Comparison of ENCODE assay signal across 8 mouse cellular contexts in the genomic region with DNA sequence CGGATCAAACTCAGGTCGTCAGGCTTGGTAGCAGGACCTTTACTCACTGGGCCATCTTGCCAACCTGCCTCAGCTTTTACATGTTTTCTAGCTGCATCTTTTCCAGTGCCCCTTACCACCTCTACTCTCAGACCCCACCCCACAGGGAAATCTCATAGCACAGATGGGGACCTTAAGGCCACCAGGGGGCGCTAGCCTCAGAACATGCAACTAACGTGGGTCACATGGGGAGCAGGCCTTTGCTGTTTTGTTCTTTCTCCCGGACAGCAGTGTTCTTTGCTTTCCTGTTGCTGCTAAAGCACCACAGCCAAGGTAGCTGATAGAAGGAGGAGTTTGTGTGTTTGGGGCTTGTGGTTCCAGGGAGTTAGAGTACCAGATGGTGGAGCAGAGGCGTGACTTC. TPM values are rescaled to one million over a fixed set of nuclear protein-coding genes. Genes with fewer than 3 reads are reported as not detected.
A peak's percentile ranks its signal among the peaks of the same experiment; 100 is the strongest.
DNase-seq lines count a peak whose midpoint lies in the region; ATAC-seq and TF ChIP-seq lines count a peak whose summit lies in the region.

No protein-coding gene starts in this region.

- no peaks in the 10 kb centered on the region for H3K36me3 ChIP-seq in ES-Bruce4 (ENCODE audit: control insufficient read depth, insufficient read depth, low read length, poor library complexity, severe bottlenecking)
- no peaks in the 10 kb centered on the region for H3K36me3 ChIP-seq in embryonic facial prominence, embryonic 11.5 days (replicated peaks; ENCODE audit: control insufficient read depth, insufficient read depth, low read depth, low read length)
- H3K36me3 ChIP-seq in liver, adult 2 months (ENCODE audit: control insufficient read depth, insufficient read depth, low read length), result peaks cover 42% of the 10 kb centered on the region

- no peaks in the 10 kb centered on the region for H3K9me3 ChIP-seq in ES-Bruce4 (replicated peaks; ENCODE audit: control insufficient read depth, insufficient read depth, low read length, poor library complexity, severe bottlenecking)
- no peaks in the 10 kb centered on the region for H3K9me3 ChIP-seq in embryonic facial prominence, embryonic 11.5 days (replicated peaks; ENCODE audit: control insufficient read depth, low read length)

- no peaks in the 10 kb centered on the region for H3K27me3 ChIP-seq in ES-Bruce4 (ENCODE audit: control insufficient read depth, insufficient read depth, low read length, poor library complexity, severe bottlenecking)
- no peaks in the 10 kb centered on the region for H3K27me3 ChIP-seq in embryonic facial prominence, embryonic 11.5 days (ENCODE audit: control insufficient read depth, insufficient read depth, low read length)
- H3K27me3 ChIP-seq in liver, adult 2 months (ENCODE audit: control insufficient read depth, insufficient read depth, low read length), result no peaks in the 10 kb centered on the region

- no peak for TF ChIP-seq POLR2A in ES-Bruce4 (IDR thresholded peaks at IDR 0.05; ENCODE audit: insufficient read depth, low read length)
- TF ChIP-seq POLR2A in liver, adult 2 months (IDR thresholded peaks at IDR 0.05; ENCODE audit: extremely low read depth, insufficient read depth, low read length), result no peak

- peak in 1 of 2 experiments; percentile 32 for DNase-seq in layer of hippocampus, adult 2 months (ENCODE audit: low spot score in 2 of 2)
- no peak for DNase-seq in layer of hippocampus, adult 9-10 months (ENCODE audit: low spot score)
- DNase-seq in adrenal gland, postnatal 14 days, result peak; percentile 86
- DNase-seq in embryonic facial prominence, embryonic 11.5 days (ENCODE audit: low spot score), result peak; percentile 71
- peak; percentile 41 for DNase-seq in liver, adult 2 months (ENCODE audit: extremely low read depth, low read depth, low spot score)
- peak; percentile 81 for DNase-seq in retina, postnatal 1 day
- DNase-seq in urinary bladder, adult 2 months (ENCODE audit: low spot score), result no peak

- no peak for ATAC-seq in embryonic facial prominence, embryonic 11.5 days (replicated peaks; ENCODE audit: insufficient number of reproducible peaks, low FRiP score, low TSS enrichment, low read depth)

- H3K79me2 ChIP-seq in liver, adult 2 months (ENCODE audit: control insufficient read depth, insufficient read depth, low read length), result no peaks in the 10 kb centered on the region

- WGBS in embryonic facial prominence, embryonic 11.5 days, result 43% methylated on average over 6 of the region's 6 CpGs
- WGBS in liver, adult 2 months, result 64% methylated on average over 6 of the region's 6 CpGs

- no peak overlapping the region for H3K4me2 ChIP-seq in embryonic facial prominence, embryonic 11.5 days (ENCODE audit: low read depth, low read length)

- H3K9ac ChIP-seq in ES-Bruce4 (ENCODE audit: low read depth, poor library complexity, severe bottlenecking), result no peak overlapping the region
- no peak overlapping the region for H3K9ac ChIP-seq in embryonic facial prominence, embryonic 11.5 days (replicated peaks; ENCODE audit: low read length)
- no peak overlapping the region for H3K9ac ChIP-seq in liver, adult 2 months (ENCODE audit: low read depth, low read length)

- TF ChIP-seq CTCF in layer of hippocampus, adult 2 months (conservative IDR thresholded peaks at IDR 0.05), result peak; percentile 75
- TF ChIP-seq CTCF in ES-Bruce4 (IDR thresholded peaks at IDR 0.05; ENCODE audit: low read depth, low read length), result peak; percentile 90
- peak; percentile 87 for TF ChIP-seq CTCF in liver, adult 2 months (IDR thresholded peaks at IDR 0.05; ENCODE audit: low read depth, low read length)

- no peak overlapping the region for H3K27ac ChIP-seq in layer of hippocampus, adult 2 months
- H3K27ac ChIP-seq in ES-Bruce4 (ENCODE audit: insufficient read depth, low read length), result no peak overlapping the region
- H3K27ac ChIP-seq in embryonic facial prominence, embryonic 11.5 days (replicated peaks; ENCODE audit: low read depth, low read length), result no peak overlapping the region
- H3K27ac ChIP-seq in liver, adult 2 months (replicated peaks; ENCODE audit: insufficient read depth, low read depth, low read length), result no peak overlapping the region

- H3K4me1 ChIP-seq in ES-Bruce4 (ENCODE audit: control insufficient read depth, insufficient read depth, low read length), result no peaks in the 10 kb centered on the region
- no peaks in the 10 kb centered on the region for H3K4me1 ChIP-seq in embryonic facial prominence, embryonic 11.5 days (ENCODE audit: control insufficient read depth, insufficient read depth, low read length)
- H3K4me1 ChIP-seq in liver, adult 2 months (ENCODE audit: control insufficient read depth, insufficient read depth, low read length), result peaks cover 12% of the 10 kb centered on the region; the same call in 1 of the 2 replicates

- H3K4me3 ChIP-seq in layer of hippocampus, adult 2 months, result no peak overlapping the region
- H3K4me3 ChIP-seq in ES-Bruce4 (ENCODE audit: low read depth, low read length), result no peak overlapping the region
- H3K4me3 ChIP-seq in embryonic facial prominence, embryonic 11.5 days (ENCODE audit: low read depth, low read length), result no peak overlapping the region
- no peak overlapping the region for H3K4me3 ChIP-seq in liver, adult 2 months (ENCODE audit: insufficient read depth, low read depth, low read length)

- TF ChIP-seq EP300 in ES-Bruce4 (IDR thresholded peaks at IDR 0.05; ENCODE audit: insufficient read depth, low read depth, low read length), result no peak

RNA-seq across cellular contexts. Expression of a gene that starts 23.3 kb away (rescaled TPM):
- total RNA-seq in layer of hippocampus, adult 2 months (2021), result 1 to 10 TPM; 4.3 to 5.0 TPM
- polyA plus RNA-seq in ES-Bruce4 (2011; ENCODE audit: insufficient read depth, insufficient read length, low read depth, missing spikeins), result 12.7 and 13.7 TPM in 2 replicates
- 25.5 and 26.7 TPM in 2 replicates for total RNA-seq in adrenal gland, postnatal 14 days (2021)
- 1.0 and 1.3 TPM in 2 replicates for polyA plus RNA-seq in embryonic facial prominence, embryonic 11.5 days (2014; fragmentation: Nextera tagmentation; extraction: Ambion mirVana)
- 7.8 and 8.0 TPM in 2 replicates for total RNA-seq in liver, adult 2 months (2014; rRNA removed)
- 1.8 and 2.6 TPM in 2 replicates for polyA plus RNA-seq in liver, adult 2 months (2012; rRNA removed)
- 28.0 and 36.2 TPM in 2 replicates for polyA plus RNA-seq in urinary bladder, adult 2 months (2012; rRNA removed)

RNA-seq across cellular contexts. Expression of a gene that starts 23.5 kb away (rescaled TPM):
- 1 to 10 TPM; 3.5 to 3.6 TPM for total RNA-seq in layer of hippocampus, adult 2 months (2021)
- polyA plus RNA-seq in ES-Bruce4 (2011; ENCODE audit: insufficient read depth, insufficient read length, low read depth, missing spikeins), result 18.5 and 22.5 TPM in 2 replicates
- 8.7 and 9.5 TPM in 2 replicates for total RNA-seq in adrenal gland, postnatal 14 days (2021)
- polyA plus RNA-seq in embryonic facial prominence, embryonic 11.5 days (2014; fragmentation: Nextera tagmentation; extraction: Ambion mirVana), result 21.7 and 26.0 TPM in 2 replicates
- total RNA-seq in liver, adult 2 months (2014; rRNA removed), result 1.4 and 4.1 TPM in 2 replicates
- polyA plus RNA-seq in liver, adult 2 months (2012; rRNA removed), result 0.54 and 0.67 TPM in 2 replicates
- 3.6 and 6.0 TPM in 2 replicates for polyA plus RNA-seq in urinary bladder, adult 2 months (2012; rRNA removed)

Comparison
In these comparisons a context has a peak if more than half of its experiments do, and no peak if none do; other contexts are left out.
1. DNase-seq: peak in adrenal gland, postnatal 14 days (single experiment), embryonic facial prominence, embryonic 11.5 days (single experiment), liver, adult 2 months (single experiment) and retina, postnatal 1 day (single experiment); none in layer of hippocampus, adult 9-10 months (single experiment) and urinary bladder, adult 2 months (single experiment).
2. Peak in every context shown above with its lines, with median percentiles within 50 percentile points of each other: CTCF ChIP-seq.